Mouse (Mus musculus): ENCODE data around the gene Pomc.
"Not testable (repeated sequence)": the region's sequence is repeated elsewhere in the genome, so short reads cannot be mapped to it uniquely, and the experiment has no call there.

The Pomc gene

DNA sequence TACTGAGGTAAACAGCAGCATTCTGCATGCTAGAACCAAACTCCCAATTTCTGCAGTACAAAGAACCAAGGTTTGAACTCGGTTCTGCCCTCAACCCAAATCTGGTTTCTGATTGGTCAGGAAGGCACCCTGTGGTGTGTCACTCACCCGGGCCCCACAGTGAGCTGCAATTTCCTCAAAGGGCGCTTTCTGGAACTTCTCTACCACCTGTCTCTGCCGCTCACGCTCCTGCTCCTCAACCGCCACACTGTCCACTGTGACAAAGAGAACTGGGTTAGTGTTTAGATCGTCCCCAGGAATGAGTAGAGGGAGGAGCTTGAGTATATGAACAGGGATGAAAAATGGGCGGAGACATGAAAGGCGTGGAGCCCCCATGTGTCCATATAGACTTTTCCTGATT lies 13.6 kb downstream of the Pomc start:
- DNase-seq (ENCODE audit: low spot score) = no peak

DNA sequence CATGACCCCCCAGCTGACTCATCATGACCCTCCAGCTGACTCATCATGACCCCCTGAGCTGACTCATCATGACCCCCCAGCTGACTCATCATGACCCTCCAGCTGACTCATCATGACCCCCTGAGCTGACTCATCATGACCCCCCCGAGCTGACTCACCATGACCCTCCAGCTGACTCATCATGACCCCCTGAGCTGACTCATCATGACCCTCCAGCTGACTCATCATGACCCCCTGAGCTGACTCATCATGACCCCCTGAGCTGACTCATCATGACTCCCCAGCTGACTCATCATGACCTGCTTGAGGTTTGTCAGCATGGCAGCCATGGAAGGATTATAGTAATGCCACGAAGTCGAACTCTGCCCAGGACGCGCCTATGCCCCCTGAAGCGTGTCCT lies 18.4 kb downstream of the Pomc start:
- not testable (repeated sequence) for DNase-seq (ENCODE audit: low spot score)

DNA sequence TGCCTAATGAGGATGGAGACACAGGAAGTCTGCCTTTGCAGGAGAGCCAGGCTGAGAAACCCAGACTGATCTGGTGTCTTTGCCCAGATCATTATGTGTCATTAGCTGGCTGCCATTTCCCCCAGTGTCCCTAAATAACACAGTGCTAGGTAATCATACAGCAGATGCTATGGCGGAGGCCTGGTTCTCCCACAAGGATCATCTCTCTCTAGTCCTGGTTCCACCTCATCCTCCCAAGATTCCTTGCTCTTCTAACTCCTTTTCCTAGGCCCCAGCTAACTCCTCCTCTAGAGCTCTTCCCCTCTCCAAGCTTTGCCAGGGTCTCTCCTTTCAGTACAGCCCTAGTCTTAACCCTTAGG lies 26.2 kb downstream of the Pomc start:
- DNase-seq (ENCODE audit: low spot score) = no peak

DNA sequence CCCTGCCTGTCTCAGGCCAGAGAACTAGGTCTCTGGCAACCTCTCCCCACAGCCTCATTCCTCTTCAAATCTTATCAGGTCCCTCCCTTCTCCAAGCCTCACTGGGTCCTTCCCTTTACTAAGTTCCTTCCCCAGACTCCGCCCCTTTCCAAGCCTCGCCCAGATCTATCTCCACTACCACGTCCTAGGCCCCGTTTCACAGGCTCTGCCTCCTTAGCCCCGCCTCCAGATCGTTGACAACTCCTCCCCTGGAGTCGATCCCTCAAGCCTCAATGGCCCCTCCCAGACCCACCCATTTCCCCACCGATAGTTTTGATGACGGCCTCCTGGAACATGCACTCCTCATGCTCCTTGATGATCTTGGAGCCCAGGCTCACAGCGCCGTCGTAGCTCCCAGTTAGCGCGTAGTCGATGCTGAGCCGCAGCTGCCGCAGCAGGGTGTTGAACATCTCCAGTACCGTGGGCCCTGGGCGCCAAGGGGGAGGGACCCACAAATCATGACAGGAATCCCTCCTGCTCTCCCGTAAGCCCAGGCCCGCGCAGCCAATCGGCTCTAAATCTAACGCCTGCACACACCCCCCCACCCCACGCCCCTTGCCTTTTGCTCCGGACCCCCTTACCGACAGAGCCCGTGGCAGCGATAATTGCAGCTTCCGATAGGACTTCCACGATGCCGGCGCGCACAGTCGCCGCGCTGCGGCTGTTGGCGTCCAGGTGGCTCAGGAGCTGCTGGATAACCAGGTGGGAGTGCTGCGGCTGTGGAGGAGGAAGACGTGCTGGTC lies 26.8 kb downstream of the Pomc start:
- peak; percentile 96 for DNase-seq (ENCODE audit: low spot score)

DNA sequence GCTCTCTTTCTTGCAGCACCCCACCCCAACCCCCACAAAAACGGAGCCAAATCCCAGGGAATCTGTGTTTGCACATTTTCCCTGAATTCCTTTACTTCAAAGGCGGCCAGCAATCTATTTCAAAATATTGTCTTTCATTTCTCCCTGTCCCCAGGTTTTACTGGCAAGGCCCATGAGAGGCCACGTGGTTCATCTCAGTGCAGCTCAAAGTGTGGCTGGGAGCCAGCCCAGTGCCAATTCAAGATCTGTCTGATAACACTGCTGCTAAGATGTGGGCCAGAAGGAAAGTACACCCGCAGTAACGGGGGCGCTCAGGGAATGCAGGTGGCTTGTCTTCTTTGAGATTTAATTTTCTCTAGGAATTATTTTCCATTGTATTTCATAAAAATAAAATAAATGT lies 27.5 kb downstream of the Pomc start:
- no peak for DNase-seq (ENCODE audit: low spot score)

DNA sequence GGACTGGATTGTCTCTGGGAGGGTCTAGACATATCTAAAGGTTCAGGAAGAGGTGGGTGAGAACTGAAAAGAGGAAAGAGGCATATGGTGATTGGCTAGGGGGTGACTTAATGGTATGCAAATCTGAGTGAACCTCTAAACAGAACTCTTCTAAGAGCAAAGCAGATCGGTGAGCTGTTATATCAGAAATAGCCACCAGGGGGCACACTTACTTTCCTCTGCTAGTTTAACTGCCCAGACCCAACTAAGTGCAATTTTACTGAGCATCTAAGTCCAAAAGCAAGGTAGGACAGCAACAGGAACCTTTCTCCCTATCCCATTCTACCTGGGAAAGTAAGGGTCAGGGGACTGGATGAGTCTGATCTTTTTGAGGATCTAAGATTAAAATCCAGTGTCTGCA lies 29.0 kb downstream of the Pomc start:
- DNase-seq (ENCODE audit: low spot score) = peak; percentile 71

DNA sequence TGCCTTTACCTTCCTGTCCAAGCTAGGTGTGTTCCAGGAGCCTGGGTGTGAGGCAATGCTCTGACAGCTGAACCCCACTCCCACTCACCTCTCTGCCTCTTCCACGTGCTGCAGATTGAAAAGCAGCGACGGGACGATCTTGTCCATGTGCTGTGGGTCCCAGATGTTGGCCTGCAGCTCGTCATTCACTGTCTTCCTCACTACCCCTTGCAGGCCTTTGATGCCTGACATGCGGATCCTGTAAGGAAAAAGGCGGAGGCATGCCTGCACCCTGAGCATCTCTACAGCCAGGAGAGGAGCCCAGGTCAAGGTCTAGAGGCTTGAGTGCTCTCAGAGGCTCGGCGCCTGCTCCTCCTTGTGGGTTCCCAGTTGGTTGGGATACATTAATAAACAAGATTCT lies 29.7 kb downstream of the Pomc start:
- no peak for DNase-seq (ENCODE audit: low spot score)

DNA sequence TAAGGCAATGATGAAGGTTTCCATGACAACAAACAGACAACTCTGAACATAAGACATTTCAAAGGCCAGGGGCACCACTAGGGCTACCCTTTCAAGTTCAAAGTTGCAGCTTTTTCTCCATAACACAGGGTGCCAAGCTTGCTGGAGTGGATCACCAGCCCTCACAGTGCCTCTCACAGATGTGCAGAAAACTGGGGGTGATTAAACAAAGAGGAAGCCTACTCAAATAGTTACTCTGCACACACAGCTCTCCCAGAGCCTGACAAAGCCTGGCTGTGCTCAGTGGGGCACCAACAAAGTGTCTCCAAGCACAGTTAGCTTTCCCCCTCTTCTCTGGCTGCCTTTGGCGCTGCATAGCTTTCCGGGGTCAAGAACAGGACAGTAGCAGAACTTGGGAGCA lies 35.2 kb downstream of the Pomc start:
- DNase-seq (ENCODE audit: low spot score) = peak; percentile 5

DNA sequence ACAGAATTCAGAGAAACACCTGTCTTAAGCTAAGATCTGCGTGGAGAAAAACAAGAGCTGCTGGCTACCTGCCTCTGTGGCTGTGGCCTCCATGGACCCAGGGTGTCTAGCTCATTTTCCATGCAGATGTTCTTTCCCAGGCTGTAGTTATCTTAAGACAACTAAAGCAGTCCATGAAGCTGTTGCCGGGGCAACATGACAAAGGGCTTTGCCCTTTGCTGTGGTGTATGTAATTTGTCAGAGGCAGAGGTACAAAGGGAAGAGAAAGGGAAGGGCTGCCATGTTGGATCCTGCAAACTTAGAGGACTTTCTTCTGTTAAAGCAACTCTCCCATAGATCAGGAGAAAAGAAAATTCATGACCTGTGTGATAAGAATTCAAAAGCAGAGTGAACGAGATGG lies 36.3 kb downstream of the Pomc start:
- DNase-seq (ENCODE audit: low spot score) = peak; percentile 18

DNA sequence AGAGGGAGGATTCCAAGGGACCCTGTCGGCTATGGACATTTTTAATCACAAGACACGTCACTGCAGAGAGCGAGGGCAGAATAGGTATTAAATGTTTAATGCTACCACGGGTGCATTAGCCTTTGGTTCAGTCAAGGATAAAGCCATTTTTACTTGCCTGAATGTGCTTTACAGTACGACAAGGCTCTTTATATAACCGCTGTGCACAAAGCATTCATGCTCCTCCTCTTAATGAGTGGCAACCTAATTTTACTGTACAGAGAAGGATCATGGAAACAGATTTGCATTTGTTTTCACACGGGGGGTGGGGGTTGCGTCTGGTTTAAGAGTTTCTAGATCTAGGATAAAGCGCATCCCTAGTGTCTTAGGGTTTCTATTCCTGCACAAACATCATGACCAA lies 42.0 kb downstream of the Pomc start:
- no peak for DNase-seq (ENCODE audit: low spot score)

DNA sequence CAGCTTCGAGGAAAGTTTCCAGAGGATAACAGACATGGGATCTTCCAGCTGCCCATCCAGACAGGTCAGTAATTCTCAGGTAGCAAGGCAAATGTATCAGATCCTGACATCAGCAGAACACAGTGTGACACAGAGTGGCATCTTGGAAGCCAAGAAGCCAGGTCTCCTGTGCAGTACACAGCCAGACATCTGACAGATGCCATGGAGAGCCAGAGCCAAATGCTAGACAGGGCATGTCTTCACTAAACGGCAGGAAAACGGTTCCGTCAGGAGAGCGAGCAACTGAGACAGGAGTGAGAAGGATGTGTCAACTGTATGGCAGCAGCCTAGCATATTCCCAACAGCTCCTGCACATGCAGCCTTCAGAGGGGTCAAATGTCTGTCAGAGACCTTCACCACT lies 45.7 kb downstream of the Pomc start:
- no peak for DNase-seq (ENCODE audit: low spot score)

DNA sequence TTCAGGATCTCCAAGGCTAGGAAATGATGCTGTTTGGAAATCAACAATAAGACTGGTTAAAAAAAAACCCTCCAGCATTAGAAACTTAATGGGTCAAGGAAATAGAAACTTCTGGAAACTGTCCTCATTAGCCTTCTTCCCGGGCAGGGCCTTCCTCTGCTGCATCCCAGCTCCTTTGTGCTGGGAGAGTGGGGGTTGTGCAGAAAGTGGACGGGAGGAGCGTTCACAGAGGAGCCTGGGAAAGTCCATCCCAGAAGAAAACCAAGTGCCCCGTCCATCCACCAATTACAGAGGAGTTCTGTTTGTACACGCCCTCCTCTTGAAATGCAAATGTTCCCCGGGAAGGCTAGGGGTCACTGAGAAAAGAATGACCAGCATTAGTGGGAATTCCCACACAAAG lies 49.9 kb downstream of the Pomc start:
- DNase-seq (ENCODE audit: low spot score) = peak; percentile 32

DNA sequence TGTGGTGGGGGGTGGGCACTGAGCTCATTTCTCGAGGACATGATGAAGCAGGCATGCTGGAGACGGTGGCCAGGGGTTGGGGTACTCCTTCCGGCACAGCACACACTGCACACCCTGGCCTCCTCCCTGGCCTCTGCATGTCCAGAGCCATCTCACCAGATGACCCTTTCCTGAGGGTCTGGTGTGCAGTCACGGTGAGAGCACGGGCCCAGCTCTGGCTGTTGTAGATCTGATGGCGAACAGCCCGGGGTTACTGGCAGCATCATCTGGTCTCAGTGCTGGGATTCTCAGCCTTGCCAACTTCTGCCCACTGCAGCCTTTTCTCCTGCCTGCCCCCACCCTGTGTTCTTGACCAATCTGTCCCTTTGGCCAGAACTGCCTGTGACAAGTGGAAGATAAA lies 51.3 kb downstream of the Pomc start:
- no peak for DNase-seq (ENCODE audit: low spot score)

DNA sequence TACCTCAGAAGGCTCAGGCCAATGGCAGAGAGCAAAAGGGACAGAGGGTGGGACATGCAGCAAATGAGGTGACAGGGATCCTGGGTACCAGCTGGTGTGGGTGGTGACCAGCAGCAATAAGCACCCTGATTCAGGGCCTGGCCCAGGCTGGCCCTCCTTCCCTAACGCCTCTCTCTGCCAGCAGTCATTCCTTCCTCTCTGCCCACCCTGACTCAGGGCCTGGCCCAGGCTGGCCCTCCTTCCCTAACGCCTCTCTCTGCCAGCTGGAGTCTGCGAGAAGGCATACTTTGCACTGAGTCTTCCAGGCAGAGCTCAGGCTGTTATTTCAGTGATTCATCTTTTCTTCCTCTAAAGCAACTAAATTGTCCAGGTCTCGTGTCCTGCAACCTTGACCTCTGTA lies 52.4 kb downstream of the Pomc start:
- no peak for DNase-seq (ENCODE audit: low spot score)

DNA sequence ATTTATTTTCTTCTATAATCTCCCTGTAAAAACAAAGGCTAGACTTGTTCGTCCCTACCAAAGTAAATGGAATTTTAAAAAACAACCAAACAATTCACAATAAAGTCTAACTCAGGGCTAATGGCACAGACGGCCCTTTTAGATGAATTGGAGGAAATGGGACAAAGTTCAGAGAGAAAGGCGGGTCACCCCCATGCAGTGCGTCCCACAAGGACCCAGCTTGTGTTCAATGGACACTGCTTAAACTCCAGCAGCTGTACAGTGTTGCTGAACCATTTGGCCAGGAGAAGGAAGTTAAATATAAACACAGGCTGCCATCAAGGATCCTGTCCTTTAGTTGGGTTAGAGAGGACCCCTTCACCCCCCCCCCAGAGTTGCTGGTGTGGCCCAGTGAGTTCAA lies 53.0 kb downstream of the Pomc start:
- no peak for DNase-seq (ENCODE audit: low spot score)

DNA sequence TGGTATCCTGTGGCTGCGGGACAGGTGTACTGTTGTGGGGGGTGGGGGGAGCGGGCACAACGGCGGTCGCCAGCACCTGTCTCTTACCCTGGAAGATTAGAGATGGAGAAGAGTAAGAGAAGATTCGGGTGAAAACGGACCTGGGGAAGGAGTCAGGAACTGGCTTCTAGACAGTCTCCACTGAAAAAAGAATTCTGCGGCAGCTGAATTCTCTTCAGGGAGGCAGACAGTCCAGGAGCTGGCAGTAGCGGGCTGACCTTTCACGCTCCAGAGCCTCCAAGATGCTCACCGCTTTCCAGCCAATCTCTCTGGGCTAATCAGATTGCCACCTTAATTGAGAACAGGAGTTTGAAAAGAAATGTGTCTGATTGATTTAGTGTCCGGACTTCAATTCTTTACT lies 54.0 kb downstream of the Pomc start:
- peak; percentile 28 for DNase-seq (ENCODE audit: low spot score)

Data from embryo, embryonic 10 days (tissue).